Mouse (Mus musculus) heart, postnatal 10 days (tissue): ENCODE data around the gene Scyl1. TPM values are rescaled to one million over a fixed set of nuclear protein-coding genes. Genes with fewer than 3 reads are reported as not detected.

Experiments used
- DNase-seq, 2 experiments: peaks; one replicate each; pipeline ENCODE4 v3.0.0; 2021
- intact Hi-C: fragments of 180-260 bp; cut with DNase I; formaldehyde crosslinking; loops from one replicate; pipeline ENCODE4 v1.15.1; 2025
- total RNA-seq, 2 experiments: library from RNA; stranded (reverse); gene quantifications; 2 replicates each; pipeline ENCODE4 v1.2.3; 2021

Scyl1 gene
- total RNA-seq, 2 experiments from 2014 or later: 63.4 to 65.7 TPM

DNA sequence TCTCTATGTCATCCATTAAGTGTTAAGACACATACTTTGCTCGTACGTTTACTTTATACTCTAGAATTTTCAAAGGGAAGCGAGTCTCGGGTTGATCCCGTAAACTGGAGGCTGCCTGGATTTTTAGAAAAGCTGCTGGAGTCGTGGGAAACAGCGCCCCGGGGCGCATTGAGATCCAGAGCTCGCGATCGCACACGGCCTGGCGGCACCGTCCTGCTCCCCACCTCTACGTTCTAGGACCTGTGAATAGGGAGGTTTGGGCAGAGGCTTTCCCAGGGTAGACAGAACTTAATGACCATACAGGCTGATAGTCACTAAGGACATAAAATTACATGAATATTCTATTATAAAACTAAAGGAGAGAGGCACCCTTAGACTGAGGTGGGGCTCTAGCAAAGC lies 32.7 kb upstream of the Scyl1 start:
- no peak for DNase-seq
- intact Hi-C loops: loop anchor here (2.0 kb wide), 1 partner anchor 19 kb away; no protein-coding TSS in a partner anchor

DNA sequence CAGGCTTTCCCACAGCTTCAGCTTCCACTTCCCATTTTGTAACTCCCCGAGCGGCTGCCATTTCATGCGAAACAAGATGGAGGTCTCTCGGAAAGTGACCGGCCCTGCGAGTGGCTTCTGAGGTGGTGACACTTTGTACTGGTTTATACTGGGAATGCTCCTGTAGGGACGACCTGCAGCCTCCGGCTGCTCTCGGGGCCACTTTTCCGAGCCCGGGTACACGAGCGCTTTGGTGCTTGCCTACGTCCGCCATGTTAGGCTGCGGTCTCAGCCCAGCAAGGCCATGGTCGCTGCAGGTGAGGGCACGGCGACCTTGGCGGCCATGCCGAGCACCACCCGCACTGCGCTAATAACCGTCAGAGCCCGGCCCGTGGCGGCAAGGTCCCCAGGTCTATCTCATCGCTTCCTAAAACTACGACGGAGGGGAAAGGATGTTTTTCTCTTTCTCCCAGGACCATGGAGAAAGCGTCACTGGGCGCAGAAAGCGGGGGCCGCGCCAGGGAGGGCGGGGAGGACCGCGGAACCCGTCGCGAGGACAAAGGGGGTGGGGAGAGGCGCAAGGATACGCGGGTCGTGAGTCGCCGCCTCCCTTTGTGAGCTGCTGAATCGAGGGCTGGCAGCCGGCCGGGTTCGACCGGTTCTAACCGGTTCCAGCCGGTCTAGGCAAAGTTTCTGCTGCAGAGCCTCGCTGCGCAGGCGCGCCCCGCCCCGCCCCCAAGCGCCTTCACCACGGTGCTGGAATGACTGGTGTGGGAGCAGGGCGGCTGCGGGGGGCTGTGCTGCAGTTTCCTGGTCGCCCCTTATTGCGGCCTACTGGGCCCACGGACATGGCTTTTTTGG lies 32.0 kb upstream of the Scyl1 start:
- peak; percentile 100 for DNase-seq
- intact Hi-C loops: no loop called here

GRCm38 (mm10) chr19:5802787-5803040 lies 31.5 kb upstream of the Scyl1 start:
- DNase-seq: no peak
- intact Hi-C loops: loop anchor here (1.0 kb wide), 2 partner anchors 8 to 44 kb away; no protein-coding TSS in a partner anchor

DNA sequence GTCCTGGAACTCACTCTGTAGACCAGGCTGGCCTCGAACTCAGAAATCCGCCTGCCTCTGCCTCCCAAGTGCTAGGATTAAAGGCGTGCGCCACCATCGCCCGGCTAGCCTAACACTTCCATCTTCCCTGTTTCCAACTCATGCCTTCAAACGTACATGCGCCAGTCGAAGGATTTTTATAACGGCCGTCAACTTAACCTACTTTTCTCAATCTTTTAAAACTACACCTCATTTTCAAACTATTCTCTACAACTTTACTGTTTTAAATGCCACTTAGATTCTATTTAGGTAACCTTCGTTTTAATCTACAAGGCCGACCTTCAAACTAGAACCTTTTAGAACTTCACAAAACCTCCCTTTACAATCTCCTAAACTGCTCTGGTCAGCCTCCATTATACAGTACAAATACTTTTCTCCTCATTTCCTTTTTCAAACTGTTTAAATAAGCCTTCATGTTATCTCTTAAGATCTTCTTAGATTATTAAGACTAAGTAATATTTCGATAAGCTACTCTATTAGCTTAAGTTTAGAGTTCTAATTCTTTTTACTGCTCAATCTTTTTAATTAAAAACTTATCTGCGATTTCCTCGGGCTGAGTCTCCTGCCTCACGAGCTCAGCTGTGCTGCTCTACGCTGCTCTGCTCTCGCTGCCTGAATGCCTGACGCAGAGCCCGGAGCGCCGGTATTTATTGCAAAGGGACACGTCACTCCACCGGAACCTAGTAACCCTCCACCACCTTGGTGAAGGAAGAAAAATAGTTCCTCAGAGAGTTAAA lies 31.0 kb upstream of the Scyl1 start:
- DNase-seq: peak; percentile 97 to 98
- intact Hi-C loops: loop anchor here (1.0 kb wide), 2 partner anchors 8 to 44 kb away; no protein-coding TSS in a partner anchor

DNA sequence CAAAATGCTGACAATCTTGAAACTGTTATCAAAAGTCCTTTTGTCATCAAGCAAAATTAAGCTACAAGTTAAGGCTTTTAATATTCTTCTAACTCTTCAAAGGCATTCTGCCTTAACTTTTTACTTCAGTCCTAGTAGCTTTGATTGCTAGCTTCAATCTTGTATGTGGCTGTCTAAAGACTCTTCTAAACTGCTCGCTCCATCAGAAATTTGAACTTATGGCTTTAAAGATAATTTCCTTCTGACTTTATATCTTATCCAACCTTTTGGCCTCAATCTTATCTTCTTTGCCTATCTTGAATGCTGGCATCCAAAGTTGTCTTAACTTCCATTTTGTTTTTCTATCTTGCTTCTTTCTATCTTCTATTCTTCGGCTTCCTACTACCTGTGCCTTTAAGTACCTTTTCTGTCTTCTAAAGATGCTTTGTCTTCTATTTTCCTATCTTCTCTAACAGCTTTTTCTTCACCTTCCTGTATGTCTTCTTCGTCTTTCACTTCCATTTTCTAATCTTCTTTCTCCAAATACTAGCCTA lies 30.3 kb upstream of the Scyl1 start:
- DNase-seq: no peak
- intact Hi-C loops: no loop called here

DNA sequence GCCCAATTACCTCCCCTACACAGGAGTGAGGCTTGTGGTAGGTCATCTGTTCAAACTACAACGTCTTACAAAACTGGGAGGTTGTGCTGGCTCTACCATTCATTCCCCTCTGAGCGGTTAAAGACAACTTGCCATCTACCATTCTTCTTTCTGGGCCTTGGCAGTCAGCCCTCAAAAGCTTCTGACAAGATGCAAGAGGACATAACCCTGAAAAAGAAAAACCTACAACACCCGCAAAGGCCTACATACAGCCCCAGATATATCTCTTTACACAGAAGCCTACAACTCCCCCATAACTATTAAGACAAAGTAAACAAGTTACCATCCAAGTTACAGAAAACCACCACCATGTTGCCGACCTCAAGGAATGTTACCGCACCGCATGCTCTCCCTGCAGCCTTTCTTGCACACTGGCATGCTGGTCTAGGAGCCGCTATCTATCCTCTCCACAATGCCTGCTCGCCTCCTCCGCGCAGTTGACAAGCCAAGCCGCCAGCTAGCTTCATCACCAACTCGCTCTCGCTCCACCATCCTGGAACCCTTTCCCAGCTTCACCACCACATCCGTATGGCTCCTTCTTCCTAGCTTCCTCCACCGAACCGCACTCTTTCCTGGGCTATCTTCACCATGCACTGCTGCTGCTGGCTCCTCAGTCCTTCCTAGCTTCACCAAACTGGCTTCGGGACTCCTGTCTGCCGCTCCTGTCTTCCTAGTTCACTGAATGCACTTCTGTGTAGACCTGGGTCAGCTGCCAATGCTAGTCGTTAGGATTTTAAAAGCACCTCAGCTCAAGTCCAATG lies 29.6 kb upstream of the Scyl1 start:
- intact Hi-C loops: no loop called here

GRCm38 (mm10) chr19:5800350-5800631 lies 29.1 kb upstream of the Scyl1 start:
- DNase-seq: no peak
- intact Hi-C loops: no loop called here

More for the DNA sequence above, 29.6 kb upstream of the Scyl1 start:
- peak; percentile 44 to 67 for DNase-seq

GRCm38 (mm10) chr19:5799566-5800349 lies 28.5 kb upstream of the Scyl1 start:
- intact Hi-C loops: loop anchor here (2.0 kb wide), 1 partner anchor 19 kb away; no protein-coding TSS in a partner anchor
- peak in 1 of 2 experiments; percentile 60 for DNase-seq

DNA sequence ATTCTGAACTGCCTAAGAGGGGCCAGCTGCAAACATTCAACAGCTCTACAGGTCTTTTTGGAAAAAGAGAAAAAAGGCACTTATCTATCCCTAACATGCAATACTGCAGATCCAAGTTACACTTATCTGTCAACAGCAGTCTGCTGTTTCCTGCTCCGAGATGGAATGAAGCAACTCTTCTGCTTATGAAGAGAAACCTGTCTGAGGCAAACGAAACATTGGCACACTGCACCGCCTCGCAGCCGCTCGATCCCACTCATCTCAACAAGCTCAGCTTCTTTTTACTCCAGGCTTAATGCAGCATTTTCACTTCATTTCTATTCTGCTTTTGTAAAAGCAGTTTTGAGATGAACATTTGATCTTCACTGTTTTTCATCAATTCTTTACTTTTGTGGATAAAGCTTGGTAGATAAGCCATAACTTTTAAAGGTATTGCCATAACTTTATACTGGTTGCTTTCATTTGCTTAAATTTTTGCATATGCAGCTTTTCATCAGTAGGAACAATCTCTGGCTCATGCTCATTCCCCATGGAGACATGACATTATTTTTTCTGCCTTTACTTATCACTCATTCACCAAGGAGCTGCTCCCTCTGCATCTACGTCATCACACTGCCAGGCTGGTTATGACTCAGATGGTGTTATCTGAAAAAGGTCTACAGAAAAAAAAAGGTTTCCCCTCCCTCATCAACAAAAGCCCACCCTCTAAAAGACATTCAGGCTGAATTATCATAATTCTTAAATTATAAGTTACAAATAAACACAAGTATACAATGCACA lies 27.7 kb upstream of the Scyl1 start:
- DNase-seq: peak in 1 of 2 experiments; percentile 57
- intact Hi-C loops: loop anchor here (2.0 kb wide), 1 partner anchor 20 kb away; no protein-coding TSS in a partner anchor

DNA sequence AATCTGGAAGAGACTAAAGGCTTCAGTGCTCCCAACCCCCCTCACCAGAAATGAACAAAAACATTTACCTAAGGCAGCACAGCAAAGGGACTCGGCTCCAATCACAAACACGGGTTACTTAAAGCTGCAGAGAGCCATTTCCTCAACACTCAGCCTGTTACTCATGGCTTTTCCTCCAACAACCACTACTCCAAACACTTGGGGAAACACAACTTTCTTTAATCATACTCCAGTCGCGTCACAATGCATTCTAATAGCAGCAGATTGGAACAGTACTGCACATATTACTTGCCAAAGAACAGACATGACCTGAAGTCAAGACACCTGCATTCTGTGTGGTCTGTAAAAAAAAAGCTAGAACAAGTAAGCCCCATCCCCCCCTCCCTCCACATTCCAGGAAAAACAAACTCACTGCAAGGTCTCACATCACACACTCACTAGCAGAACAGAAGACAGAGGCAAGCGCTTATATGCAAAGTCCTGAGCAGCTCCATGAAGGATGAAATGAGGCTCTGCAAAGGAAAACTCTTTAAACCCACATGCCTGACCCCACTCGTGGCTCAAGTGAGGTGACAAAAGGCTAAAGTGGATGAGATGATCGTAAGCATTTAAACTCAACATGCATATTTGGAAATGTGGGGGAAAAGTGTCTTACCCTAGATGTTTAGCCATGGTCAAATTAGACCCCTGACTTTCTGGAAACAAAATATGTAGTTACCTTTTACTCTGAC lies 26.3 kb upstream of the Scyl1 start:
- DNase-seq: peak in 1 of 2 experiments; percentile 51
- intact Hi-C loops: loop anchor here (2.0 kb wide), 1 partner anchor 21 kb away; no protein-coding TSS in a partner anchor

- intact Hi-C loops: no loop called here
- peak in 1 of 2 experiments; percentile 27 for DNase-seq
Observed at GRCm38 (mm10) chr19:5796573-5797111, 25.4 kb upstream of the Scyl1 start.

DNA sequence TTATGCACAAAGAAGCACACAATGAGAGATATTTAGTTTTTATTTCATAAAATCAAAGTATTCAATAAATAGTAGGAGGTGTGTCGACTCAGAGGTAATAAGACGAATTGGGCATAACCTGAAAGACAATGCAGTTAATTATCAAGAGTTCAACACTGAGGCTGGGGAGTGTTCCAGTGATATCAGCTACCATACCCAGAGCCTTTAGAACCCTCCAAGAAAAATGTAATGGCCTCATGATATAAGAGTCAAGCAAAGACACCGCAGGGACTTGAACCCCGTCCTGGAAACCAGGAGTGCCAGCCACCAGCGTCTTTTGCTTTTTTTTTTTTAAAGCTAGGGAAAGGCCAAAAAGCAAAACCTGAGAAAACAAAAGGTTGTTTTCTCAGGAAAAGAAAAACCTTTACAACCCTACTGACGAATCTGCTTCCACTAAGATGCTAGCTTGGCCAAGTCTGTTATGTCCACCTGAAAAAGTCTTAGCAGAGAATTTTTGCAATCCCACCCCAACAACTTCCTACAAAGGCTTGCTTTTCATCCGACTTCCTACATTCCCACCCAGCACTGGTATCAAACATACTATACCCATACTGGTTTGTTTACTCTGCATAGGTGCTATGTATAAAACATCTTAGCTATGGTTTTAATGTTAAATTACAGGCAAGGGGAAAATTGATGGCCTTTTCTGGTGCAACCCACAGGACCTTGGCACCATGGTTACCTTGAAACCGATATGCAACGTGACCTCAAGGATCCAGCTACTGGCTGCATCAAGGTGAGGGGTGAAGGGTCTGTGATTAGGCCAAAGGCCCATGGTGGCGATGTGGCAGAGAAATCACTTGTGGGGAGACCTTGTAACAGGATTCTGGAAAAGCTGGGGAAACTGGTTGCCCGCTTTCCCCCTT lies 24.7 kb upstream of the Scyl1 start:
- DNase-seq: no peak
- intact Hi-C loops: no loop called here

- DNase-seq: peak; percentile 53 to 71
- intact Hi-C loops: no loop called here
Observed at GRCm38 (mm10) chr19:5794771-5795576, 23.8 kb upstream of the Scyl1 start.

- intact Hi-C loops: loop anchor here (1.0 kb wide), 2 partner anchors 56 to 84 kb away; no protein-coding TSS in a partner anchor
- DNase-seq: peak; percentile 43 to 58
Observed at GRCm38 (mm10) chr19:5793917-5794770, 22.9 kb upstream of the Scyl1 start.

DNA sequence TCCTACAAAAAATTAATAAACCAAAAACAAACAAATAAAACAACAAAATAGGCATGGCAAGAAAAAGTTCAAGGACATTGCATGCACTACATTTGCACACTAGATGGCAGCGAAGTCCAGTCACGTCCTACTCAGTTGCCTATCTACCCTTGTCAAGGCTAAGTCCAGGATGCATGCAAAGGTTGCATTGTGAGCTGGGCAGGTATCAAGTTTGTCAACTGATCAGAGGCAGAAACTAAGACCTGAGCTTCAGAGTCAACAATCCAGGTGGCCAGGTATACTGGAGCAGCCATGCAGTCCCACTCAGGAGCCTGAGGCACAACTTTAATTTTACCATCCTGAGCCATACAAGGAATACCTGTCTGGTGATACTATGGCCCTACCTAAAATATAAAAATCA lies 21.9 kb upstream of the Scyl1 start:
- intact Hi-C loops: loop anchor here (1.0 kb wide), 2 partner anchors 57 to 85 kb away; no protein-coding TSS in a partner anchor
- peak; percentile 78 to 82 for DNase-seq
